Mouse (Mus musculus) G1E (cell line): ENCODE results near the gene Ebf3. TPM values are rescaled to one million over a fixed set of nuclear protein-coding genes. Genes with fewer than 3 reads are reported as not detected.

Experiments
- ATAC-seq: 2 replicates; pipeline ENCODE4 v1.8.0; 2016; ENCODE audit warnings: mild to moderate bottlenecking; ENCODE audit not compliant: insufficient number of reproducible peaks, poor library complexity, low FRiP score, severe bottlenecking; ENCODE audit errors: extremely low read depth
- DNase-seq: peaks from one replicate; pipeline ENCODE4 v3.0.0; 2012; ENCODE audit warnings: low spot score
- H3K27me3 ChIP-seq: 2 replicates; pipeline ENCODE4 v1.6.1; 2012; ENCODE audit warnings: mild to moderate bottlenecking, low read length, inconsistent platforms; ENCODE audit not compliant: insufficient read depth
- H3K36me3 ChIP-seq: replicated peaks from 2 replicates; pipeline ENCODE3; 2012; ENCODE audit warnings: mild to moderate bottlenecking, inconsistent platforms
- H3K4me1 ChIP-seq: 2 replicates; pipeline ENCODE4 v1.6.1; 2012; ENCODE audit warnings: low read depth, low read length, inconsistent platforms, mixed read lengths; ENCODE audit not compliant: insufficient read depth
- H3K4me3 ChIP-seq: 2 replicates; pipeline ENCODE4 v1.5.1; 2012; ENCODE audit warnings: low read depth, mild to moderate bottlenecking, inconsistent platforms, low read length, moderate library complexity, mixed read lengths
- H3K9me3 ChIP-seq: replicated peaks from 2 replicates; pipeline ENCODE4 v1.6.1; 2012; ENCODE audit warnings: inconsistent platforms
- CTCF ChIP-seq: IDR thresholded peaks from 2 replicates; pipeline ENCODE4 v1.5.1; 2012; ENCODE audit warnings: low read depth, low read length, inconsistent platforms, mixed read lengths
- GATA1 ChIP-seq: IDR thresholded peaks from 2 replicates; pipeline ENCODE4 v1.6.1; 2012; ENCODE audit warnings: borderline replicate concordance, low read length, inconsistent platforms, mixed read lengths
- GATA2 ChIP-seq: IDR thresholded peaks from 2 replicates; pipeline ENCODE4 v1.6.1; 2012; ENCODE audit warnings: low read depth, low read length, inconsistent platforms, borderline replicate concordance
- POLR2AphosphoS5 ChIP-seq: IDR thresholded peaks from 2 replicates; pipeline ENCODE4 v1.6.1; 2012; ENCODE audit warnings: low read depth, low read length, inconsistent platforms; ENCODE audit not compliant: insufficient replicate concordance
- TAL1 ChIP-seq: conservative IDR thresholded peaks from 2 replicates; pipeline ENCODE4 v1.6.1; 2012; ENCODE audit warnings: low read depth, low read length, inconsistent platforms, mixed read lengths
- polyA plus RNA-seq: library from polyadenylated mRNA; stranded (reverse); fragments of >175 nt; gene quantifications from 2 replicates; pipeline ENCODE4 v1.2.3, GENCODE M21; 2012
- total RNA-seq, 2 experiments: library from RNA; stranded (forward) in 1 of 2; stranded (reverse) in 1 of 2; fragments of 200-1000 nt in 1 of 2; fragments of >200 nt in 1 of 2; fragmentation: Nextera tagmentation in 1 of 2; gene quantifications; 2 replicates each; pipeline ENCODE4 v1.2.3; 2014 to 2017

Ebf3 gene
- total and polyA plus RNA-seq, 3 experiments = 0.16 TPM; not detected in 2

- peak overlapping the region; percentile 9; the same call in 1 of the 2 replicates for H3K4me3 ChIP-seq
- DNase-seq (no peak), ATAC-seq (no peak)
- no peaks in the 10 kb centered on the region for H3K36me3 ChIP-seq
- no peaks in the 10 kb centered on the region for H3K4me1 ChIP-seq
- no peak for TF ChIP-seq GATA1
- H3K27me3 ChIP-seq = no peaks in the 10 kb centered on the region
- H3K9me3 ChIP-seq = peaks cover 66% of the 10 kb centered on the region
Measured at GRCm38 (mm10) chr7:137321961-137322784, 7.9 kb upstream of the Ebf3 start.

GRCm38 (mm10) chr7:137321141-137321813 is 7.0 kb upstream of the Ebf3 start:
- H3K4me3 ChIP-seq = no peak overlapping the region
- DNase-seq = no peak

GRCm38 (mm10) chr7:137320320-137320719 is 6.1 kb upstream of the Ebf3 start:
- Histone ChIP-seq H3K4me1 (no peaks in the 10 kb centered on the region), H3K27me3 (no peaks in the 10 kb centered on the region), H3K36me3 (no peaks in the 10 kb centered on the region), H3K4me3 (no peak overlapping the region), H3K9me3 (peaks cover 74% of the 10 kb centered on the region)
- no peak for TF ChIP-seq POLR2AphosphoS5
- TF ChIP-seq TAL1 = no peak
- TF ChIP-seq GATA1 = no peak
- no peak for TF ChIP-seq CTCF
- no peak for TF ChIP-seq GATA2
- DNase-seq (no peak), ATAC-seq (no peak)

More at GRCm38 (mm10) chr7:137321141-137321813, 7.0 kb upstream of the Ebf3 start:
- H3K9me3 ChIP-seq = peaks cover 67% of the 10 kb centered on the region
- no peaks in the 10 kb centered on the region for H3K27me3 ChIP-seq
- H3K36me3 ChIP-seq = no peaks in the 10 kb centered on the region
- no peak for ATAC-seq
- TF ChIP-seq TAL1 = no peak
- no peak for TF ChIP-seq GATA1
- no peak for TF ChIP-seq CTCF
- no peak for TF ChIP-seq POLR2AphosphoS5
- no peak for TF ChIP-seq GATA2
- no peaks in the 10 kb centered on the region for H3K4me1 ChIP-seq

GRCm38 (mm10) chr7:137318924-137319885 is 5.0 kb upstream of the Ebf3 start:
- TF ChIP-seq GATA2 (no peak), TAL1 (no peak)
- ATAC-seq (no peak), DNase-seq (no peak)
- peaks cover 85% of the 10 kb centered on the region for H3K9me3 ChIP-seq
- H3K4me1 ChIP-seq = no peaks in the 10 kb centered on the region
- no peaks in the 10 kb centered on the region for H3K36me3 ChIP-seq
- H3K4me3 ChIP-seq = no peak overlapping the region; the same call in 1 of the 2 replicates
- H3K27me3 ChIP-seq = no peaks in the 10 kb centered on the region; the same call in 1 of the 2 replicates

GRCm38 (mm10) chr7:137318383-137318775 is 4.1 kb upstream of the Ebf3 start:
- Histone ChIP-seq H3K4me3 (no peak overlapping the region), H3K4me1 (no peaks in the 10 kb centered on the region), H3K27me3 (no peaks in the 10 kb centered on the region; the same call in 1 of the 2 replicates), H3K9me3 (peaks cover 91% of the 10 kb centered on the region), H3K36me3 (no peaks in the 10 kb centered on the region)
- TF ChIP-seq GATA1 = no peak
- no peak for TF ChIP-seq GATA2
- no peak for TF ChIP-seq CTCF
- TF ChIP-seq POLR2AphosphoS5 = no peak
- no peak for TF ChIP-seq TAL1
- DNase-seq = no peak
- ATAC-seq = no peak

GRCm38 (mm10) chr7:137317659-137318382 is 3.6 kb upstream of the Ebf3 start:
- no peaks in the 10 kb centered on the region; the same call in 1 of the 2 replicates for H3K27me3 ChIP-seq
- H3K36me3 ChIP-seq = no peaks in the 10 kb centered on the region
- H3K4me3 ChIP-seq = peak overlapping the region; percentile 29; the same call in 1 of the 2 replicates
- H3K4me1 ChIP-seq = no peaks in the 10 kb centered on the region
- DNase-seq (no peak), ATAC-seq (no peak)
- peaks cover 91% of the 10 kb centered on the region for H3K9me3 ChIP-seq
- TF ChIP-seq TAL1 (no peak), GATA1 (no peak), GATA2 (no peak), POLR2AphosphoS5 (no peak), CTCF (no peak)
